Mouse (Mus musculus): ENCODE results near the gene Ror1. TPM values are rescaled to one million over a fixed set of nuclear protein-coding genes. Genes with fewer than 3 reads are reported as not detected.

The Ror1 gene
- polyA plus RNA-seq, 1 experiment from 2014 or later, result 7.1 TPM

GRCm38 (mm10) chr4:100123519-100123918 is 27.9 kb downstream of the Ror1 start:
- Histone ChIP-seq H3K4me3 (no peak overlapping the region), H3K36me3 (no peaks in the 10 kb centered on the region)
- 75% methylated on average over 3 of the region's 3 CpGs for whole genome bisulfite sequencing

GRCm38 (mm10) chr4:100124056-100124455 is 28.5 kb downstream of the Ror1 start:
- Histone ChIP-seq H3K4me3 (no peak overlapping the region), H3K27ac (no peak overlapping the region), H3K9me3 (no peaks in the 10 kb centered on the region), H3K27me3 (ENCODE audit: insufficient read depth, poor library complexity, severe bottlenecking) (no peaks in the 10 kb centered on the region), H3K36me3 (no peaks in the 10 kb centered on the region), H3K4me1 (replicated peaks) (peaks cover 21% of the 10 kb centered on the region)
- DNase-seq (ENCODE audit: low spot score), result no peak

More at GRCm38 (mm10) chr4:100123519-100123918, 27.9 kb downstream of the Ror1 start:
- Histone ChIP-seq H3K9me3 (no peaks in the 10 kb centered on the region), H3K27ac (no peak overlapping the region), H3K27me3 (ENCODE audit: insufficient read depth, poor library complexity, severe bottlenecking) (no peaks in the 10 kb centered on the region), H3K4me1 (replicated peaks) (peaks cover 25% of the 10 kb centered on the region)
- no peak for DNase-seq (ENCODE audit: low spot score)

- no peak overlapping the region for H3K4me3 ChIP-seq
- WGBS, result 87% methylated on average over 1 of the region's 1 CpGs
- no peaks in the 10 kb centered on the region for H3K27me3 ChIP-seq (ENCODE audit: insufficient read depth, poor library complexity, severe bottlenecking)
- peaks cover 21% of the 10 kb centered on the region for H3K4me1 ChIP-seq (replicated peaks)
- H3K36me3 ChIP-seq, result no peaks in the 10 kb centered on the region
- no peaks in the 10 kb centered on the region for H3K9me3 ChIP-seq
- no peak overlapping the region for H3K27ac ChIP-seq
- DNase-seq (ENCODE audit: low spot score), result no peak
These were observed 29.3 kb downstream of the Ror1 start for GRCm38 (mm10) chr4:100124935-100125334.

GRCm38 (mm10) chr4:100126531-100127310 is 31.1 kb downstream of the Ror1 start:
- peaks cover 21% of the 10 kb centered on the region for H3K4me1 ChIP-seq (replicated peaks)
- H3K27me3 ChIP-seq (ENCODE audit: insufficient read depth, poor library complexity, severe bottlenecking), result no peaks in the 10 kb centered on the region
- 46% methylated on average over 12 of the region's 12 CpGs for WGBS
- H3K9me3 ChIP-seq, result no peaks in the 10 kb centered on the region
- peak; percentile 24 for DNase-seq (ENCODE audit: low spot score)
- 0 out of 2 replicates have a peak overlapping the region, but pooled peaks have one; percentile 4 for H3K27ac ChIP-seq
- no peak overlapping the region for H3K4me3 ChIP-seq
- no peaks in the 10 kb centered on the region for H3K36me3 ChIP-seq

- 91% methylated on average over 12 of the region's 12 CpGs for WGBS
- no peaks in the 10 kb centered on the region for H3K9me3 ChIP-seq
- H3K27ac ChIP-seq, result no peak overlapping the region
- no peaks in the 10 kb centered on the region for H3K27me3 ChIP-seq (ENCODE audit: insufficient read depth, poor library complexity, severe bottlenecking)
- H3K36me3 ChIP-seq, result no peaks in the 10 kb centered on the region
- H3K4me3 ChIP-seq, result no peak overlapping the region
- H3K4me1 ChIP-seq (replicated peaks), result peaks cover 25% of the 10 kb centered on the region
- DNase-seq (ENCODE audit: low spot score), result no peak
These were observed 32.7 kb downstream of the Ror1 start for GRCm38 (mm10) chr4:100128026-100128922.

GRCm38 (mm10) chr4:100129201-100129600 is 33.6 kb downstream of the Ror1 start:
- Histone ChIP-seq H3K9me3 (no peaks in the 10 kb centered on the region), H3K36me3 (no peaks in the 10 kb centered on the region), H3K27me3 (ENCODE audit: insufficient read depth, poor library complexity, severe bottlenecking) (no peaks in the 10 kb centered on the region), H3K4me1 (replicated peaks) (peaks cover 16% of the 10 kb centered on the region), H3K27ac (no peak overlapping the region), H3K4me3 (no peak overlapping the region)
- 88% methylated on average over 5 of the region's 5 CpGs for WGBS
- DNase-seq (ENCODE audit: low spot score), result no peak

GRCm38 (mm10) chr4:100130771-100131475 is 35.3 kb downstream of the Ror1 start:
- WGBS, result 92% methylated on average over 3 of the region's 3 CpGs
- no peak overlapping the region for H3K27ac ChIP-seq
- no peaks in the 10 kb centered on the region for H3K9me3 ChIP-seq
- DNase-seq (ENCODE audit: low spot score), result no peak
- no peaks in the 10 kb centered on the region for H3K36me3 ChIP-seq
- no peaks in the 10 kb centered on the region for H3K27me3 ChIP-seq (ENCODE audit: insufficient read depth, poor library complexity, severe bottlenecking)
- peaks cover 15% of the 10 kb centered on the region for H3K4me1 ChIP-seq (replicated peaks)
- no peak overlapping the region for H3K4me3 ChIP-seq

- H3K27me3 ChIP-seq (ENCODE audit: insufficient read depth, poor library complexity, severe bottlenecking), result no peaks in the 10 kb centered on the region
- no peak overlapping the region for H3K4me3 ChIP-seq
- WGBS, result 89% methylated on average over 2 of the region's 2 CpGs
- peaks cover 9% of the 10 kb centered on the region for H3K4me1 ChIP-seq (replicated peaks)
- no peak for DNase-seq (ENCODE audit: low spot score)
- no peaks in the 10 kb centered on the region for H3K36me3 ChIP-seq
- H3K27ac ChIP-seq, result no peak overlapping the region
- H3K9me3 ChIP-seq, result no peaks in the 10 kb centered on the region
These were observed 35.9 kb downstream of the Ror1 start for GRCm38 (mm10) chr4:100131488-100131887.

- no peak overlapping the region for H3K27ac ChIP-seq
- no peaks in the 10 kb centered on the region for H3K9me3 ChIP-seq
- no peaks in the 10 kb centered on the region for H3K36me3 ChIP-seq
- no peaks in the 10 kb centered on the region for H3K27me3 ChIP-seq (ENCODE audit: insufficient read depth, poor library complexity, severe bottlenecking)
- peaks cover 7% of the 10 kb centered on the region; the same call in 1 of the 2 replicates for H3K4me1 ChIP-seq (replicated peaks)
- H3K4me3 ChIP-seq, result no peak overlapping the region
- no peak for DNase-seq (ENCODE audit: low spot score)
- WGBS, result 88% methylated on average over 3 of the region's 3 CpGs
These were observed 36.7 kb downstream of the Ror1 start for GRCm38 (mm10) chr4:100132261-100132660.

GRCm38 (mm10) chr4:100136046-100136445 is 40.5 kb downstream of the Ror1 start:
- Histone ChIP-seq H3K9me3 (no peaks in the 10 kb centered on the region), H3K27me3 (ENCODE audit: insufficient read depth, poor library complexity, severe bottlenecking) (no peaks in the 10 kb centered on the region), H3K27ac (no peak overlapping the region), H3K4me3 (no peak overlapping the region), H3K4me1 (replicated peaks) (peaks cover 12% of the 10 kb centered on the region; the same call in 1 of the 2 replicates), H3K36me3 (no peaks in the 10 kb centered on the region)
- WGBS, result 91% methylated on average over 4 of the region's 4 CpGs
- no peak for DNase-seq (ENCODE audit: low spot score)

- H3K36me3 ChIP-seq, result no peaks in the 10 kb centered on the region
- no peaks in the 10 kb centered on the region for H3K9me3 ChIP-seq
- 86% methylated on average over 11 of the region's 11 CpGs for WGBS
- no peak for DNase-seq (ENCODE audit: low spot score)
- H3K27me3 ChIP-seq (ENCODE audit: insufficient read depth, poor library complexity, severe bottlenecking), result no peaks in the 10 kb centered on the region
- H3K4me3 ChIP-seq, result no peak overlapping the region
- no peak overlapping the region for H3K27ac ChIP-seq
- H3K4me1 ChIP-seq (replicated peaks), result peaks cover 10% of the 10 kb centered on the region; the same call in 1 of the 2 replicates
These were observed 41.7 kb downstream of the Ror1 start for GRCm38 (mm10) chr4:100137102-100137835.

GRCm38 (mm10) chr4:100141626-100142025 is 46.0 kb downstream of the Ror1 start:
- DNase-seq (ENCODE audit: low spot score), result no peak
- Histone ChIP-seq H3K27me3 (ENCODE audit: insufficient read depth, poor library complexity, severe bottlenecking) (no peaks in the 10 kb centered on the region), H3K4me1 (replicated peaks) (peaks cover 8% of the 10 kb centered on the region; the same call in 1 of the 2 replicates), H3K36me3 (no peaks in the 10 kb centered on the region), H3K4me3 (no peak overlapping the region), H3K9me3 (no peaks in the 10 kb centered on the region), H3K27ac (no peak overlapping the region)
- 79% methylated on average over 2 of the region's 2 CpGs for WGBS
